Mouse (Mus musculus) midbrain, postnatal 0 days (tissue): Measurements from ENCODE around the gene Rps25. TPM values are rescaled to one million over a fixed set of nuclear protein-coding genes. Genes with fewer than 3 reads are reported as not detected.
"Not testable (repeated sequence)": the region's sequence is repeated elsewhere in the genome, so short reads cannot be mapped to it uniquely, and the experiment has no call there.

Source experiments
- ATAC-seq: fragments of 200-750 bp; cut with Nextera tagmentation; 2 replicates; pipeline ENCODE4 v1.8.0; 2017; ENCODE audit warnings: moderate number of reproducible peaks, mild to moderate bottlenecking, moderate TSS enrichment, moderate library complexity; ENCODE audit not compliant: low FRiP score
- DNase-seq: peaks from one replicate; pipeline ENCODE4 v3.0.0-alpha.2; 2015; ENCODE audit warnings: low spot score
- H3K27ac ChIP-seq: fragments of 300-500 bp; sonication (generic); 2 replicates; pipeline ENCODE4 v1.5.1; 2014; ENCODE audit warnings: low read depth, mild to moderate bottlenecking, low read length, mixed read lengths
- H3K27me3 ChIP-seq: fragments of 300-500 bp; sonication (generic); 2 replicates; pipeline ENCODE4 v1.6.1; 2014; ENCODE audit warnings: low read length, control low read depth, mixed read lengths; ENCODE audit not compliant: insufficient read depth
- H3K36me3 ChIP-seq: fragments of 300-500 bp; sonication (generic); 2 replicates; pipeline ENCODE4 v1.6.1; 2014; ENCODE audit warnings: low read length, control low read depth, mixed read lengths; ENCODE audit not compliant: insufficient read depth
- H3K4me1 ChIP-seq: fragments of 300-500 bp; sonication (generic); 2 replicates; pipeline ENCODE4 v1.6.1; 2014; ENCODE audit warnings: mild to moderate bottlenecking, control low read depth, antibody characterized with exemption, low read length, mixed read lengths; ENCODE audit not compliant: insufficient read depth
- H3K4me2 ChIP-seq: fragments of 300-500 bp; sonication (generic); 2 replicates; pipeline ENCODE4 v1.6.1; 2014; ENCODE audit warnings: low read depth, mild to moderate bottlenecking, low read length, mixed read lengths; ENCODE audit not compliant: poor library complexity, severe bottlenecking
- H3K4me3 ChIP-seq: fragments of 300-500 bp; sonication (generic); 2 replicates; pipeline ENCODE4 v1.5.1; 2014; ENCODE audit warnings: low read depth, mild to moderate bottlenecking, low read length, moderate library complexity
- H3K9ac ChIP-seq: fragments of 300-500 bp; sonication (generic); replicated peaks from 2 replicates; pipeline ENCODE4 v1.6.1; 2014; ENCODE audit warnings: mild to moderate bottlenecking, low read length, moderate library complexity, mixed read lengths; ENCODE audit not compliant: poor library complexity, severe bottlenecking
- H3K9me3 ChIP-seq: fragments of 300-500 bp; sonication (generic); 2 replicates; pipeline ENCODE4 v1.6.1; 2016; ENCODE audit warnings: low read length, control low read depth
- CTCF ChIP-seq: IDR thresholded peaks from 2 replicates; pipeline ENCODE4 v1.5.1; 2016; ENCODE audit warnings: antibody characterized with exemption, mild to moderate bottlenecking
- WGBS: fragments of 180-500 bp; shearing (Covaris S2); extraction: QIAGEN DNeasy Blood & Tissue Kit; methylation state at CpG from one replicate; pipeline ENCODE4 v1.1.7; 2014; 5-methylcytosine and 5-hydroxymethylcytosine counted together
- polyA plus RNA-seq: library from polyadenylated mRNA; unstranded; fragments of >200 nt; fragmentation: Nextera tagmentation; extraction: Ambion mirVana; gene quantifications from 2 replicates; pipeline ENCODE4 v1.2.1, GENCODE M21; 2015
- total RNA-seq: library from RNA; depleted of rRNA; stranded (reverse); fragments of >200 nt; gene quantifications from 2 replicates; pipeline ENCODE4 v1.2.3, GENCODE M21; 2014

Gene Rps25
- total and polyA plus RNA-seq, 2 experiments from 2014 or later: 298 to 1,621 TPM

- 86% methylated on average over 9 of the region's 9 CpGs for WGBS
These were observed 8.4 kb upstream of the Rps25 start for GRCm38 (mm10) chr9:44398551-44398950.

GRCm38 (mm10) chr9:44399114-44399794 is 7.7 kb upstream of the Rps25 start:
- Histone ChIP-seq H3K4me3 (no peak overlapping the region), H3K4me1 (peaks cover 5% of the 10 kb centered on the region; the same call in 1 of the 2 replicates), H3K27me3 (no peaks in the 10 kb centered on the region), H3K27ac (no peak overlapping the region), H3K36me3 (peaks cover 43% of the 10 kb centered on the region), H3K4me2 (no peak overlapping the region), H3K9me3 (no peaks in the 10 kb centered on the region), H3K9ac (0 out of 2 replicates have a peak overlapping the region, but pooled peaks have one; percentile 8)
- ATAC-seq (no peak), DNase-seq (no peak)
- TF ChIP-seq CTCF: no peak
- 87% methylated on average over 13 of the region's 13 CpGs for WGBS

More at GRCm38 (mm10) chr9:44398551-44398950, 8.4 kb upstream of the Rps25 start:
- no peak for TF ChIP-seq CTCF
- H3K27ac ChIP-seq: no peak overlapping the region
- H3K9me3 ChIP-seq: no peaks in the 10 kb centered on the region
- peaks cover 5% of the 10 kb centered on the region; the same call in 1 of the 2 replicates for H3K4me1 ChIP-seq
- no peaks in the 10 kb centered on the region for H3K27me3 ChIP-seq
- H3K4me2 ChIP-seq: peak overlapping the region; percentile 84; the same call in 1 of the 2 replicates
- 0 out of 2 replicates have a peak overlapping the region, but pooled peaks have one; percentile 30 for H3K9ac ChIP-seq
- peaks cover 36% of the 10 kb centered on the region for H3K36me3 ChIP-seq
- DNase-seq (no peak), ATAC-seq (no peak)
- H3K4me3 ChIP-seq: no peak overlapping the region

GRCm38 (mm10) chr9:44399795-44400114 is 7.2 kb upstream of the Rps25 start:
- Histone ChIP-seq H3K9ac (no peak overlapping the region), H3K9me3 (no peaks in the 10 kb centered on the region), H3K36me3 (peaks cover 43% of the 10 kb centered on the region), H3K4me1 (peaks cover 5% of the 10 kb centered on the region; the same call in 1 of the 2 replicates), H3K4me2 (no peak overlapping the region), H3K4me3 (no peak overlapping the region), H3K27ac (no peak overlapping the region), H3K27me3 (no peaks in the 10 kb centered on the region)
- TF ChIP-seq CTCF: no peak
- DNase-seq (no peak), ATAC-seq (no peak)
- WGBS: 93% methylated on average over 6 of the region's 6 CpGs

- Histone ChIP-seq H3K9ac (0 out of 2 replicates have a peak overlapping the region, but pooled peaks have one; percentile 13), H3K27me3 (no peaks in the 10 kb centered on the region), H3K4me2 (no peak overlapping the region), H3K36me3 (peaks cover 48% of the 10 kb centered on the region), H3K27ac (no peak overlapping the region), H3K4me1 (peaks cover 5% of the 10 kb centered on the region; the same call in 1 of the 2 replicates), H3K4me3 (no peak overlapping the region), H3K9me3 (no peaks in the 10 kb centered on the region)
- 94% methylated on average over 4 of the region's 4 CpGs for WGBS
- ATAC-seq (no peak), DNase-seq (no peak)
- no peak for TF ChIP-seq CTCF
These were observed 5.9 kb upstream of the Rps25 start for GRCm38 (mm10) chr9:44401081-44401480.

GRCm38 (mm10) chr9:44405011-44405410 is 1.9 kb upstream of the Rps25 start:
- ATAC-seq: no peak
- peaks cover 52% of the 10 kb centered on the region for H3K36me3 ChIP-seq
- H3K4me3 ChIP-seq: no peak overlapping the region
- H3K27me3 ChIP-seq: no peaks in the 10 kb centered on the region
- no peaks in the 10 kb centered on the region for H3K4me1 ChIP-seq
- WGBS: 95% methylated on average over 3 of the region's 3 CpGs
- H3K9me3 ChIP-seq: no peaks in the 10 kb centered on the region
- no peak for DNase-seq
- H3K27ac ChIP-seq: no peak overlapping the region
- no peak overlapping the region for H3K9ac ChIP-seq
- H3K4me2 ChIP-seq: no peak overlapping the region
- no peak for TF ChIP-seq CTCF

- peak; percentile 64 for ATAC-seq
- H3K4me2 ChIP-seq: peak overlapping the region; percentile 56
- WGBS: under 1% methylated on average over 24 of the region's 24 CpGs
- H3K9me3 ChIP-seq: no peaks in the 10 kb centered on the region
- H3K27me3 ChIP-seq: no peaks in the 10 kb centered on the region
- no peak for TF ChIP-seq CTCF
- H3K27ac ChIP-seq: peak overlapping the region; percentile 93
- peak overlapping the region; percentile 71 for H3K4me3 ChIP-seq
- H3K4me1 ChIP-seq: no peaks in the 10 kb centered on the region
- H3K9ac ChIP-seq: peak overlapping the region; percentile 81
- no peak for DNase-seq
- H3K36me3 ChIP-seq: peaks cover 42% of the 10 kb centered on the region
These were observed 786 bp downstream of the Rps25 start for GRCm38 (mm10) chr9:44407752-44408097.

GRCm38 (mm10) chr9:44408693-44409092 is 1.8 kb downstream of the Rps25 start:
- H3K9ac ChIP-seq, ATAC-seq, H3K27me3 ChIP-seq, H3K27ac ChIP-seq, DNase-seq, H3K4me1 ChIP-seq, H3K9me3 ChIP-seq: not testable (repeated sequence)
- Histone ChIP-seq H3K4me2 (peak overlapping the region; percentile 56), H3K4me3 (peak overlapping the region; percentile 71), H3K36me3 (peaks cover 42% of the 10 kb centered on the region)
- 85% methylated on average over 9 of the region's 9 CpGs for WGBS
